ENCODE assay signal across 8 mouse cellular contexts in genomic region chr10:53398540-53398902, GRCm38 (mm10). TPM values are rescaled to one million over a fixed set of nuclear protein-coding genes. Genes with fewer than 3 reads are reported as not detected.
DNase-seq lines count a peak whose midpoint lies in the region; ATAC-seq and TF ChIP-seq lines count a peak whose summit lies in the region.

No protein-coding gene starts in this region.

- peak overlapping the region; percentile 30 for H3K9ac ChIP-seq in embryonic facial prominence, embryonic 14.5 days (ENCODE audit: low read depth, low read length)
- H3K9ac ChIP-seq in heart, embryonic 14.5 days (ENCODE audit: low read length) = peak overlapping the region; percentile 48; the same call in 1 of the 2 replicates
- 0 out of 2 replicates have a peak overlapping the region, but pooled peaks have one; percentile 34 for H3K9ac ChIP-seq in limb, embryonic 11.5 days (ENCODE audit: low read length)

- H3K27me3 ChIP-seq in embryonic facial prominence, embryonic 14.5 days (replicated peaks; ENCODE audit: control insufficient read depth, insufficient read depth, low read length) = no peaks in the 10 kb centered on the region
- no peaks in the 10 kb centered on the region for H3K27me3 ChIP-seq in heart, embryonic 14.5 days (ENCODE audit: control insufficient read depth, insufficient read depth, low read length)
- H3K27me3 ChIP-seq in limb, embryonic 11.5 days (ENCODE audit: control insufficient read depth, insufficient read depth, low read length) = no peaks in the 10 kb centered on the region
- H3K27me3 ChIP-seq in testis, adult 2 months (ENCODE audit: control insufficient read depth, insufficient read depth, low read length) = no peaks in the 10 kb centered on the region

- TF ChIP-seq POLR2A in testis, adult 2 months (IDR thresholded peaks at IDR 0.05; ENCODE audit: control insufficient read depth, low read depth, low read length) = no peak

- ATAC-seq in embryonic facial prominence, embryonic 14.5 days (ENCODE audit: low read depth) = peak; percentile 86
- ATAC-seq in heart, embryonic 14.5 days (ENCODE audit: insufficient number of reproducible peaks, insufficient read depth, low FRiP score, low read depth) = 0 out of 2 replicates have a peak, but pooled peaks have one; percentile 50
- ATAC-seq in limb, embryonic 11.5 days (ENCODE audit: insufficient number of reproducible peaks, low FRiP score, low TSS enrichment, low read depth) = peak; percentile 76
- no peak for ATAC-seq in activated CD4-positive, CD25-positive, alpha-beta regulatory T cell, adult 4 months

- peak overlapping the region; percentile 13 for H3K4me3 ChIP-seq in embryonic facial prominence, embryonic 14.5 days (ENCODE audit: low read depth, low read length)
- peak overlapping the region; percentile 6 to 7; a peak in 3 of 4 replicates for H3K4me3 ChIP-seq in heart, embryonic 14.5 days (ENCODE audit: control insufficient read depth in 1 of 2, insufficient read depth in 1 of 2, low read depth in 1 of 2, low read length in 2 of 2)
- H3K4me3 ChIP-seq in limb, embryonic 11.5 days (ENCODE audit: low read depth, low read length) = peak overlapping the region; percentile 22; the same call in 1 of the 2 replicates
- H3K4me3 ChIP-seq in testis, adult 2 months (ENCODE audit: control insufficient read depth, low read depth, low read length) = peak overlapping the region; percentile 48

- H3K4me2 ChIP-seq in embryonic facial prominence, embryonic 14.5 days (ENCODE audit: low read depth, low read length) = peak overlapping the region; percentile 47
- peak overlapping the region; percentile 51 for H3K4me2 ChIP-seq in heart, embryonic 14.5 days (ENCODE audit: low read length)
- peak overlapping the region; percentile 38 for H3K4me2 ChIP-seq in limb, embryonic 11.5 days (ENCODE audit: low read depth, severe bottlenecking)

- DNase-seq in layer of hippocampus, postnatal 36 days = peak; percentile 20 to 21
- no peak for DNase-seq in layer of hippocampus, postnatal 25 days (ENCODE audit: extremely low spot score in 1 of 2, low spot score in 1 of 2)
- peak; percentile 84 for DNase-seq in embryonic facial prominence, embryonic 14.5 days (ENCODE audit: low spot score)
- peak; percentile 65 for DNase-seq in limb, embryonic 11.5 days (ENCODE audit: low spot score)
- peak; percentile 50 for DNase-seq in mesoderm, embryonic 11.5 days (ENCODE audit: low read depth, low spot score)

- peaks cover 14% of the 10 kb centered on the region for H3K4me1 ChIP-seq in embryonic facial prominence, embryonic 14.5 days (ENCODE audit: control insufficient read depth, insufficient read depth, low read length)
- H3K4me1 ChIP-seq in heart, embryonic 14.5 days (ENCODE audit: control insufficient read depth in 2 of 2, insufficient read depth in 2 of 2, low read length in 2 of 2) = peaks cover 7 to 15% of the 10 kb centered on the region in 2 experiments
- no peaks in the 10 kb centered on the region for H3K4me1 ChIP-seq in limb, embryonic 11.5 days (ENCODE audit: control insufficient read depth, insufficient read depth, low read length)
- H3K4me1 ChIP-seq in testis, adult 2 months (ENCODE audit: control insufficient read depth, insufficient read depth, low read length) = peaks cover 3% of the 10 kb centered on the region

- H3K36me3 ChIP-seq in embryonic facial prominence, embryonic 14.5 days (ENCODE audit: control insufficient read depth, insufficient read depth, low read length) = no peaks in the 10 kb centered on the region
- H3K36me3 ChIP-seq in heart, embryonic 14.5 days (ENCODE audit: control insufficient read depth, insufficient read depth, low read length) = no peaks in the 10 kb centered on the region
- H3K36me3 ChIP-seq in limb, embryonic 11.5 days (ENCODE audit: control insufficient read depth, insufficient read depth, low read length) = no peaks in the 10 kb centered on the region
- no peaks in the 10 kb centered on the region for H3K36me3 ChIP-seq in testis, adult 2 months (ENCODE audit: control insufficient read depth, insufficient read depth, low read length)

- peak overlapping the region; percentile 56 for H3K27ac ChIP-seq in embryonic facial prominence, embryonic 14.5 days (replicated peaks; ENCODE audit: low read depth, low read length)
- H3K27ac ChIP-seq in heart, embryonic 14.5 days (replicated peaks in 1 of 2; ENCODE audit: control insufficient read depth in 1 of 2, insufficient read depth in 1 of 2, low read depth in 2 of 2, low read length in 2 of 2) = peak overlapping the region; percentile 26 to 65
- peak overlapping the region; percentile 68 for H3K27ac ChIP-seq in limb, embryonic 11.5 days (replicated peaks; ENCODE audit: low read depth, low read length)
- peak overlapping the region; percentile 33; the same call in 1 of the 2 replicates for H3K27ac ChIP-seq in testis, adult 2 months (ENCODE audit: control insufficient read depth, insufficient read depth, low read depth, low read length)

- no peaks in the 10 kb centered on the region for H3K9me3 ChIP-seq in embryonic facial prominence, embryonic 14.5 days (ENCODE audit: control insufficient read depth, low read length)
- no peaks in the 10 kb centered on the region for H3K9me3 ChIP-seq in heart, embryonic 14.5 days (ENCODE audit: control insufficient read depth, low read length)
- H3K9me3 ChIP-seq in limb, embryonic 11.5 days (ENCODE audit: control insufficient read depth, low read length) = no peaks in the 10 kb centered on the region

- no peak for TF ChIP-seq CTCF in testis, adult 2 months (IDR thresholded peaks at IDR 0.05; ENCODE audit: control insufficient read depth, insufficient read depth, insufficient replicate concordance, low read depth, low read length)

- WGBS in embryonic facial prominence, embryonic 14.5 days = 2% methylated on average over 9 of the region's 9 CpGs
- WGBS in heart, embryonic 14.5 days = 3% methylated on average over 9 of the region's 9 CpGs
- WGBS in limb, embryonic 11.5 days = 4% methylated on average over 9 of the region's 9 CpGs

RNA-seq across cellular contexts. Expression of gene Cep85l, which starts 18.8 kb away (rescaled TPM):
- 10 to 100 TPM; 23.6 to 24.6 TPM for total RNA-seq in layer of hippocampus, postnatal 36 days (2021)
- 10 to 100 TPM; 20.6 to 24.8 TPM for total RNA-seq in layer of hippocampus, postnatal 25 days (2021)
- 6.9 and 7.3 TPM in 2 replicates for polyA plus RNA-seq in embryonic facial prominence, embryonic 14.5 days (2014; fragmentation: Nextera tagmentation; extraction: Ambion mirVana)
- polyA plus RNA-seq in heart, embryonic 14.5 days (2014; fragmentation: Nextera tagmentation; extraction: Ambion mirVana) = 7.1 and 9.5 TPM in 2 replicates
- polyA plus RNA-seq in limb, embryonic 11.5 days (2014; fragmentation: Nextera tagmentation; extraction: Ambion mirVana) = 6.0 and 6.8 TPM in 2 replicates
- polyA plus RNA-seq in testis, adult 2 months (2012; rRNA removed) = 147 and 189 TPM in 2 replicates
- 1 to 10 TPM; 1.7 to 1.9 TPM for polyA plus RNA-seq in activated CD4-positive, CD25-positive, alpha-beta regulatory T cell, adult 4 months (2017; shearing (Covaris generic))

Comparison
In these comparisons a context has a peak if more than half of its experiments do, and no peak if none do; other contexts are left out.
1. DNase-seq: peak in layer of hippocampus, postnatal 36 days (2 of 2), embryonic facial prominence, embryonic 14.5 days (single experiment), limb, embryonic 11.5 days (single experiment) and mesoderm, embryonic 11.5 days (single experiment); none in layer of hippocampus, postnatal 25 days (0 of 2).
2. RNA of gene Cep85l, which starts 18.8 kb away (polyA plus RNA-seq): 147 to 189 TPM in testis, adult 2 months; 7.1 to 9.5 TPM in heart, embryonic 14.5 days, 6.9 to 7.3 TPM in embryonic facial prominence, embryonic 14.5 days, 6.0 to 6.8 TPM in limb, embryonic 11.5 days and 1.7 to 1.9 TPM in activated CD4-positive, CD25-positive, alpha-beta regulatory T cell, adult 4 months; every median in the first group is over 10 times any median in the second.
3. Peak in every context shown above with its lines, with median percentiles within 50 percentile points of each other: H3K27ac ChIP-seq, H3K4me2 ChIP-seq, H3K4me3 ChIP-seq and H3K9ac ChIP-seq.